Mouse (Mus musculus) cortical plate, adult 2 months (tissue): ENCODE measurements at regions not wholly inside any gene's neighbourhood (a gene's known extent, or its start where the extent isn't known, plus 50 kb on each side); places are given as distances from the start of the nearest gene placed in this dataset.
"Not testable (repeated sequence)": the region's sequence is repeated elsewhere in the genome, so short reads cannot be mapped to it uniquely, and the experiment has no call there.

ENCODE experiments used
- H3K27ac ChIP-seq: fragments of 200-500 bp; 2 replicates; pipeline ENCODE4 v1.5.1; 2012; ENCODE audit warnings: low read length, control low read depth, inconsistent platforms; ENCODE audit not compliant: insufficient read depth
- H3K4me1 ChIP-seq: fragments of 200-500 bp; 2 replicates; pipeline ENCODE4 v1.6.1; 2011; ENCODE audit warnings: low read length; ENCODE audit not compliant: control insufficient read depth, insufficient read depth
- H3K4me3 ChIP-seq: fragments of 200-500 bp; 2 replicates; pipeline ENCODE4 v1.5.1; 2011; ENCODE audit warnings: mild to moderate bottlenecking, low read length, control low read depth; ENCODE audit not compliant: insufficient read depth
- CTCF ChIP-seq: fragments of 200-500 bp; IDR thresholded peaks from 2 replicates; pipeline ENCODE4 v1.5.1; 2011; ENCODE audit warnings: mild to moderate bottlenecking, control low read depth, low read length; ENCODE audit not compliant: insufficient read depth; ENCODE audit errors: extremely low read depth
- POLR2A ChIP-seq: fragments of 200-500 bp; IDR thresholded peaks from 2 replicates; pipeline ENCODE4 v1.6.1; 2011; ENCODE audit warnings: mild to moderate bottlenecking, low read length, control low read depth; ENCODE audit not compliant: insufficient read depth; ENCODE audit errors: extremely low read depth

GRCm38 (mm10) chr3:4895811-4896210, 854.8 kb upstream of the Gm8797 start:
- no peak for TF ChIP-seq POLR2A
- Histone ChIP-seq H3K4me1 (no peaks in the 10 kb centered on the region), H3K4me3 (no peak overlapping the region), H3K27ac (no peak overlapping the region)

- not testable (repeated sequence) for H3K27ac ChIP-seq, H3K4me1 ChIP-seq, H3K4me3 ChIP-seq
These were observed 843.0 kb upstream of the Gm8797 start for GRCm38 (mm10) chr3:4907556-4907955.

- H3K27ac ChIP-seq, H3K4me3 ChIP-seq, H3K4me1 ChIP-seq: not testable (repeated sequence)
These were observed 819.9 kb upstream of the Gm8797 start for GRCm38 (mm10) chr3:4930731-4931130.

- Histone ChIP-seq H3K4me3 (no peak overlapping the region), H3K27ac (no peak overlapping the region), H3K4me1 (no peaks in the 10 kb centered on the region)
- TF ChIP-seq POLR2A (no peak), CTCF (no peak)
These were observed 779.1 kb upstream of the Gm8797 start for GRCm38 (mm10) chr3:4971496-4971895.

- TF ChIP-seq POLR2A, result no peak
- TF ChIP-seq CTCF, result no peak
- Histone ChIP-seq H3K4me3 (no peak overlapping the region), H3K4me1 (no peaks in the 10 kb centered on the region), H3K27ac (no peak overlapping the region)
These were observed 777.3 kb upstream of the Gm8797 start for GRCm38 (mm10) chr3:4973278-4973677.

GRCm38 (mm10) chr3:4973764-4974163, 776.8 kb upstream of the Gm8797 start:
- Histone ChIP-seq H3K4me3 (no peak overlapping the region), H3K4me1 (no peaks in the 10 kb centered on the region), H3K27ac (no peak overlapping the region)
- TF ChIP-seq POLR2A (no peak), CTCF (no peak)

DNA sequence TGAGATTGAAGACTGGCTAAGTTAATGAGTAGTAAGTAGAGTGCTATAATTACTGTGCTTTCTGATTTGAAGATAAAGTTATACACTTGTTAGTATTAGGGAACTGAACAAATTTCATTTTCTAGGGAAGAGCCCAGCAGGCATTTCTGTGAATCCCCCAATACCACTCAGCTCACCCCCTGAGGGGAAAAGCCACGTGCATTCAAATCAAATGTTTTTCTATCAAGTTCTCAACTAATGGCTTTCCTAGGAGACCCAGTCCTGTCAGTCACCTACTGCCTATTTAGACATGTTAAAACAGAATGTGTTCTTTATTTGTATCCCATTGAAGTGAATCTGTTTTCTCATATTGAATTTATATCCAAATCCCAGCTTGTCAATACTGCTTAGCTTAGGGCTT, 775.9 kb upstream of the Gm8797 start:
- TF ChIP-seq POLR2A (no peak), CTCF (no peak)
- H3K27ac ChIP-seq, result no peak overlapping the region
- H3K4me3 ChIP-seq, result no peak overlapping the region
- no peaks in the 10 kb centered on the region for H3K4me1 ChIP-seq

- Histone ChIP-seq H3K4me3 (no peak overlapping the region), H3K4me1 (no peaks in the 10 kb centered on the region), H3K27ac (no peak overlapping the region)
- TF ChIP-seq POLR2A (no peak), CTCF (no peak)
These were observed 774.3 kb upstream of the Gm8797 start for GRCm38 (mm10) chr3:4976344-4976743.

- H3K27ac ChIP-seq, result no peak overlapping the region
- no peak overlapping the region for H3K4me3 ChIP-seq
- TF ChIP-seq CTCF, result no peak
- TF ChIP-seq POLR2A, result no peak
- H3K4me1 ChIP-seq, result no peaks in the 10 kb centered on the region
These were observed 732.9 kb upstream of the Gm8797 start for GRCm38 (mm10) chr3:5017742-5018141.
